Mouse (Mus musculus) limb, embryonic 10.5 days (tissue): ENCODE measurements around the gene Ndrg3. TPM values are rescaled to one million over a fixed set of nuclear protein-coding genes. Genes with fewer than 3 reads are reported as not detected.
"Not testable (repeated sequence)": the region's sequence is repeated elsewhere in the genome, so short reads cannot be mapped to it uniquely, and the experiment has no call there.

ENCODE experiments used
- DNase-seq: peaks from one replicate; pipeline ENCODE4 v3.0.0-alpha.2; 2017; ENCODE audit warnings: low spot score
- H3K27ac ChIP-seq: fragments of 300-500 bp; sonication (generic); 2 replicates; pipeline ENCODE4 v1.5.1; 2016; ENCODE audit warnings: mild to moderate bottlenecking
- H3K27me3 ChIP-seq: fragments of 300-500 bp; sonication (generic); 2 replicates; pipeline ENCODE4 v1.6.1; 2016; ENCODE audit warnings: low read depth, mild to moderate bottlenecking; ENCODE audit not compliant: poor library complexity, severe bottlenecking
- H3K36me3 ChIP-seq: fragments of 300-500 bp; sonication (generic); 2 replicates; pipeline ENCODE4 v1.6.1; 2016; ENCODE audit warnings: mild to moderate bottlenecking, moderate library complexity
- H3K4me1 ChIP-seq: fragments of 300-500 bp; sonication (generic); 2 replicates; pipeline ENCODE4 v1.6.1; 2016
- H3K4me3 ChIP-seq: fragments of 300-500 bp; sonication (generic); 2 replicates; pipeline ENCODE4 v1.5.1; 2016; ENCODE audit warnings: mild to moderate bottlenecking, moderate library complexity
- H3K9me3 ChIP-seq: fragments of 300-500 bp; sonication (generic); replicated peaks from 2 replicates; pipeline ENCODE4 v1.6.1; 2016; ENCODE audit warnings: mild to moderate bottlenecking
- WGBS: fragments of 180-500 bp; shearing (Covaris S2); methylation state at CpG from one replicate; pipeline ENCODE4 v1.1.7; 2016; 5-methylcytosine and 5-hydroxymethylcytosine counted together
- polyA plus RNA-seq: library from polyadenylated mRNA; unstranded; fragments of >200 nt; fragmentation: Nextera tagmentation; extraction: Ambion mirVana; gene quantifications from 2 replicates; pipeline ENCODE4 v1.2.1, GENCODE M21; 2016

Ndrg3 gene
- polyA plus RNA-seq, 1 experiment from 2014 or later: 40.4 TPM

- DNase-seq: no peak
- Histone ChIP-seq H3K27me3 (no peaks in the 10 kb centered on the region), H3K4me1 (no peaks in the 10 kb centered on the region), H3K27ac (no peak overlapping the region), H3K36me3 (0 out of 2 replicates have a peak, but pooled peaks cover 4% of the 10 kb centered on the region), H3K9me3 (no peaks in the 10 kb centered on the region), H3K4me3 (no peak overlapping the region)
- WGBS: 91% methylated on average over 5 of the region's 5 CpGs
Observed at GRCm38 (mm10) chr2:156954463-156954862, 37.4 kb downstream of the Ndrg3 start.

GRCm38 (mm10) chr2:156951301-156952094 is 40.4 kb downstream of the Ndrg3 start:
- H3K27ac ChIP-seq: no peak overlapping the region
- H3K9me3 ChIP-seq: no peaks in the 10 kb centered on the region
- no peak overlapping the region for H3K4me3 ChIP-seq
- H3K36me3 ChIP-seq: peaks cover 13% of the 10 kb centered on the region; the same call in 1 of the 2 replicates
- WGBS: 95% methylated on average over 10 of the region's 10 CpGs
- no peaks in the 10 kb centered on the region for H3K27me3 ChIP-seq
- no peaks in the 10 kb centered on the region for H3K4me1 ChIP-seq
- no peak for DNase-seq

DNA sequence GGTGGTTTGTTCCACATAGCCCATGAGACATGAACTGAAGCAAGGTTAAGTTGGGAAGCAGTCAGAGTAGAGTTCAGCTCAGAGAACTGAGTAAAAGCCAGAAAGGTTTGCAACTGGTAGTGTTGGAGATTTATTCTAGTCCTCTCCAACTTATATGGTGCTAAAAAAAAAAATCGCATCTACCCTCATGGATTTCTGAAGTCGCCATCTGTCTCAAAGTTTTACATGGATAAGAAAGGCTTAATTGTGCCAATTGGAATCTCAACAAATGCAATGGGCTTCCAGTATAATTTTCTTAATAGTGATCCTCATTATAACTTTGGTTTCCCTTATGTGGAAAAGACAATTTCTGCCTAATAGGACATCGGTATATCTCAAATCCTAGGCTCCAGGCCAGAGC is 41.0 kb downstream of the Ndrg3 start:
- H3K9me3 ChIP-seq: no peaks in the 10 kb centered on the region
- DNase-seq: no peak
- no peaks in the 10 kb centered on the region for H3K27me3 ChIP-seq
- WGBS: 99% methylated on average over 3 of the region's 3 CpGs
- no peaks in the 10 kb centered on the region for H3K4me1 ChIP-seq
- H3K27ac ChIP-seq: no peak overlapping the region
- H3K4me3 ChIP-seq: no peak overlapping the region
- peaks cover 13% of the 10 kb centered on the region; the same call in 1 of the 2 replicates for H3K36me3 ChIP-seq

DNA sequence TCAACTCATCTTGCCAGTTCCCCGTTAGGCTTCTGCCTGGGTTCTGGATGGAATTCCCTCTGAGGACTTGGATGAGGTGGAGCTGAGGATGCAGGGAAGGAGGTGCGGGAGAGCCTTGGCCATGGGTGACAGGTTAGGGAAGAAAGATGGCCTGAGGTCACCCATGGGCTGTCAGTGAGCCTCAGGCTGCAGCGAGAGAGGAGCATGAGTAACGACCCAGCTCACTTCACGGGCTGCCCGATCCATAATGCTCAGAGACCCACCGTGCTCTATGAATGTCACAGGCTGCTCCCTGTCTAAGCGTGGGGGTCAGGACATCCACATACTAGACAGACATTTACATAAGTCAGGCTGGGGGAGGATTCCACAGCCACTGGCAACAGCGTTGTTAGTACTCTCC is 50.3 kb downstream of the Ndrg3 start:
- not testable (repeated sequence) for H3K27ac ChIP-seq, H3K4me3 ChIP-seq, DNase-seq, H3K9me3 ChIP-seq, H3K4me1 ChIP-seq, H3K27me3 ChIP-seq
- 80% methylated on average over 9 of the region's 9 CpGs for WGBS
- H3K36me3 ChIP-seq: peaks cover 13% of the 10 kb centered on the region

GRCm38 (mm10) chr2:156939926-156940325 is 51.9 kb downstream of the Ndrg3 start:
- not testable (repeated sequence) for H3K27ac ChIP-seq, H3K9me3 ChIP-seq, DNase-seq, H3K4me1 ChIP-seq, H3K27me3 ChIP-seq, H3K4me3 ChIP-seq
- 70% methylated on average over 6 of the region's 6 CpGs for WGBS
- H3K36me3 ChIP-seq: peaks cover 16% of the 10 kb centered on the region

- 85% methylated on average over 2 of the region's 2 CpGs for WGBS
- Histone ChIP-seq H3K27me3 (no peaks in the 10 kb centered on the region), H3K36me3 (peaks cover 12% of the 10 kb centered on the region), H3K9me3 (no peaks in the 10 kb centered on the region), H3K4me1 (no peaks in the 10 kb centered on the region), H3K27ac (no peak overlapping the region), H3K4me3 (no peak overlapping the region)
- DNase-seq: no peak
Observed at GRCm38 (mm10) chr2:156937795-156938194, 54.1 kb downstream of the Ndrg3 start.

- WGBS: 87% methylated on average over 6 of the region's 6 CpGs
- peaks cover 13% of the 10 kb centered on the region for H3K36me3 ChIP-seq
- H3K4me1 ChIP-seq: no peaks in the 10 kb centered on the region
- no peaks in the 10 kb centered on the region for H3K9me3 ChIP-seq
- H3K27me3 ChIP-seq: no peaks in the 10 kb centered on the region
- H3K4me3 ChIP-seq: no peak overlapping the region
- no peak overlapping the region for H3K27ac ChIP-seq
- DNase-seq: no peak
Observed at GRCm38 (mm10) chr2:156935005-156935404, 56.9 kb downstream of the Ndrg3 start.

DNA sequence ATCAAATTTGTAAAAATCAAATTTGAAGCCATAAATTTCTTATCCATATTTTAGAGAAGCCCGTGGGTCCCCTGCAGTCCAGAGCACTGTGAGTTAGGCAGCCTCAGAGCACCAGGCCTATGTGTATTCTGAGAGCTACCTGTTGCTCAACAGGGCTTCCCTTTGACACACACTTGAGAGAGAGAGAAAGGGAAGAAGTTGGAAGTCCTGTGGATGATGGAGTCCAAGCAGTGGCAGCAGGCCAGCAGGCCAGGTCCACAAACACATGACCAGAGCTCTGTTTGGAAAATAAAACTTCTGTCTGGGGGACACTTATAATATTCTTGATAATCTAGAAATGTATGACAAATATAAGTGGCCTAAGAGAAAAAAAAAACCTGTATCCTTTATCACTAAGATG is 58.4 kb downstream of the Ndrg3 start:
- no peaks in the 10 kb centered on the region for H3K27me3 ChIP-seq
- no peaks in the 10 kb centered on the region for H3K4me1 ChIP-seq
- no peak overlapping the region for H3K27ac ChIP-seq
- no peak overlapping the region for H3K4me3 ChIP-seq
- WGBS: 88% methylated on average over 1 of the region's 1 CpGs
- H3K36me3 ChIP-seq: peaks cover 11% of the 10 kb centered on the region
- no peaks in the 10 kb centered on the region for H3K9me3 ChIP-seq
- DNase-seq: no peak

DNA sequence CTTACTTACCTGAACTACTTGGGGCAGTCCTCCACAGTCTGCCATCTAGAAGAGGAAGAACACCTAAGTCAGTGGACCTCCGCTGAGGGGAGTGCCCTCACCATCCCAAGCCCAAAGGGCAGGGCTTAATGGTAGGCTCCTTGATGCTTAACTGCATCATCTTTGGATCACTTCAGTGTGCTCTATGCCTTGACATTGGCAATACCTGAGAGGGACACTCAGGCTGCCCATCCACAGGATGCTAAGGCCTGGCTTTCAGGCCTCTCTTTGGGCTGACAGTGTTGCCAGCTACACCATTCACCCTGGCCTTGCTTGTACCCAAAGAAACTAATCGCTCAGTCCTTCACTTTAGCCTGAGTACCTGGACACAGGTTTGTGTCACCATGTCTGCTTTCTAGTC is 60.4 kb downstream of the Ndrg3 start:
- H3K4me1 ChIP-seq: no peaks in the 10 kb centered on the region
- 96% methylated on average over 2 of the region's 2 CpGs for WGBS
- H3K27me3 ChIP-seq: no peaks in the 10 kb centered on the region
- no peak overlapping the region for H3K27ac ChIP-seq
- no peak overlapping the region for H3K4me3 ChIP-seq
- H3K9me3 ChIP-seq: no peaks in the 10 kb centered on the region
- DNase-seq: no peak
- H3K36me3 ChIP-seq: peaks cover 9% of the 10 kb centered on the region

- Histone ChIP-seq H3K27me3 (no peaks in the 10 kb centered on the region), H3K27ac (no peak overlapping the region), H3K36me3 (peaks cover 6% of the 10 kb centered on the region), H3K4me3 (no peak overlapping the region), H3K4me1 (peaks cover 5% of the 10 kb centered on the region), H3K9me3 (no peaks in the 10 kb centered on the region)
- WGBS: 95% methylated on average over 6 of the region's 6 CpGs
- DNase-seq: no peak
Observed at GRCm38 (mm10) chr2:156930549-156930948, 61.3 kb downstream of the Ndrg3 start.

GRCm38 (mm10) chr2:156929519-156930120 is 62.2 kb downstream of the Ndrg3 start:
- no peaks in the 10 kb centered on the region for H3K27me3 ChIP-seq
- H3K4me3 ChIP-seq: no peak overlapping the region
- no peak overlapping the region for H3K27ac ChIP-seq
- H3K4me1 ChIP-seq: peaks cover 6% of the 10 kb centered on the region
- no peaks in the 10 kb centered on the region for H3K9me3 ChIP-seq
- no peak for DNase-seq
- peaks cover 6% of the 10 kb centered on the region for H3K36me3 ChIP-seq
- 68% methylated on average over 11 of the region's 11 CpGs for WGBS

GRCm38 (mm10) chr2:156928606-156929005 is 63.2 kb downstream of the Ndrg3 start:
- WGBS: 93% methylated on average over 6 of the region's 6 CpGs
- H3K4me3 ChIP-seq: no peak overlapping the region
- H3K36me3 ChIP-seq: peaks cover 6% of the 10 kb centered on the region
- H3K4me1 ChIP-seq: peaks cover 6% of the 10 kb centered on the region
- H3K27ac ChIP-seq: no peak overlapping the region
- DNase-seq: no peak
- no peaks in the 10 kb centered on the region for H3K9me3 ChIP-seq
- no peaks in the 10 kb centered on the region for H3K27me3 ChIP-seq

GRCm38 (mm10) chr2:156927663-156928062 is 64.2 kb downstream of the Ndrg3 start:
- Histone ChIP-seq H3K9me3 (no peaks in the 10 kb centered on the region), H3K4me1 (peaks cover 6% of the 10 kb centered on the region), H3K27ac (no peak overlapping the region), H3K36me3 (peaks cover 6% of the 10 kb centered on the region), H3K4me3 (no peak overlapping the region), H3K27me3 (no peaks in the 10 kb centered on the region)
- no peak for DNase-seq
- 90% methylated on average over 6 of the region's 6 CpGs for WGBS
